Mouse (Mus musculus) megakaryocyte, adult 5-6 weeks (primary cell): ENCODE measurements around the gene Ypel2. TPM values are rescaled to one million over a fixed set of nuclear protein-coding genes. Genes with fewer than 3 reads are reported as not detected.

Source experiments
- ATAC-seq: 2 replicates; pipeline ENCODE4 v1.8.0; 2016; ENCODE audit warnings: mild to moderate bottlenecking, inconsistent platforms; ENCODE audit not compliant: poor library complexity, severe bottlenecking
- total RNA-seq, 2 experiments: library from RNA; stranded (forward) in 1 of 2; stranded (reverse) in 1 of 2; fragments of 153-499, 151-499 nt in 1 of 2; fragments of 221-1000, 200-1000 nt in 1 of 2; gene quantifications; 2 replicates each; pipeline versions ENCODE4 v1.2.3 to v1.2.4; 2015 to 2017

The Ypel2 gene
- total RNA-seq, 2 experiments from 2014 or later = 6.9 to 7.5 TPM

DNA sequence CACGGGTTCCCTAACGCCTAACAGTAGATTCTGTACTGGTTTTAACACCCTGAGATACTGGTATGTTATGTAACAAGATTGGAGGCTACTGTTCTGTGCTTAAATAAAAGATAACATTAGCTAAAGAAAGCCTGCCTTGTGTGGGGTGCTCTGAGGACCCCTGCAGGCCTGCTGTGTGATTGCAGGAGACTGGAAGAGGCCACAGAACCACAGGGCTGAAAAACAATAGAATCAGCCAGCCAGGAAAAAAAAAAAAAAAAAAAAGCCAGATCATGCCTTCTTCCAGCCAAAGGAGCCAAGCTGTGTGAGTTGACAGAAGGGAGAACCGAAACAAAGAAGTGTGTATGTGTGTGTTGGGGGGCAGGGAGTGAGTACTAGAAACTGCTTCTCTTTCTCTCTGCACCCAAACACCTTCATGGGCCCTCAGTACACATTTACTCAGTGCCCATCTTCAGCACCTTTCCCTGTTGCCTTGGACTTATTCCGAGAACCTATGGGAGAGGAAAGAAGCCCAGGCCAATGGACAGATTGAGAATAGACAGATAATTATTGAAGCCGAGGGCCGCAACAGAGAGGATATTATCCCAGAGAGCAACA lies 2.2 kb upstream of the Ypel2 start:
- ATAC-seq = peak; percentile 64

- ATAC-seq = no peak
Observed at GRCm38 (mm10) chr11:86994791-86995624, 1.5 kb upstream of the Ypel2 start.

- ATAC-seq = no peak
Observed at GRCm38 (mm10) chr11:86994330-86994729, 823 bp upstream of the Ypel2 start.

DNA sequence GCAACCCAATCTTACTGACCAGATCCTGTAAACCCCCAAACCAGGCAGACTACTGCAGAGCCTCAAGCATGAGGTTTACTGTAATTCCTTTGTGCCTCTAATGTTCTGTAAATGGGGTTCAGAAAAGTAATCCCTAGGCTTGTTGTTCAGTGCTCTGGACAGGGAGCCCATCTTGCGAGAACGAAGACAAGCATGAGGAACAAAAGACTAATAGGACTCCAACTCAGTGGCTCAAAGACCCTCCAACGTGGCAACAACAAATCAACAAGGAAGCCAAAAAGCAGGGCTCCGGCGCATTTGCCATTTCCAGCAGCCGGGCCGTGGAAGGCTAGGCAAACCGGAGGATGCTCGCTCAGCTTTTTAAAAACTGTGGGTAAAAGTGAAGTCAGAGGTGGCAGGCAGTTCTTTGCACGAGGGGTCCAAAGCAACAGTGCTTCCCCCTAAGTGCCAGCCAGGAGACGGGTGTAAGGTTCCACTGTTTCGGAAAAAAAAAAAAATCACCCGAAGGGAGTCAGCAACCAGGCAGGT lies 982 bp downstream of the Ypel2 start:
- no peak for ATAC-seq

- no peak for ATAC-seq
Observed at GRCm38 (mm10) chr11:86991241-86991640, 2.3 kb downstream of the Ypel2 start.

DNA sequence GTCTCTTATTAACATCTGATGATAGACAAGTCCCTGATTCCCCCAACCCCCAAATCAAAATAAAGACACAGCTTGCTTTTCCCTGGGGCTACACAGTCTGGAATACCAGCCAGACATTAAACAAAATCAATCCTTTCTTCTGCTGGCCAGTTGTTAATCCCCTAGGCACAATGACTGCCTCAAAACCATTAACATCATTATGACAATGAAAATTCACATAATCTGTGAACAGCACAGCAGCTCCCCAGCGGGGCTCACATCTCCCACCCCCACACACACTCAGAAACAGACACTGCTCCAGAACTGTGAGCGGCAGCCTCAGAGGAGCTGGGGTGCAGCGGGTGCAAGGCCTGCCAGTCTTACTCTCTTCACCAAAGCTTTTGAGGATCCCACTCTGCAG lies 3.2 kb downstream of the Ypel2 start:
- no peak for ATAC-seq

- ATAC-seq = no peak
Observed at GRCm38 (mm10) chr11:86984990-86985389, 8.5 kb downstream of the Ypel2 start.

GRCm38 (mm10) chr11:86983056-86983455 lies 10.5 kb downstream of the Ypel2 start:
- no peak for ATAC-seq

- ATAC-seq = no peak
Observed at GRCm38 (mm10) chr11:86981229-86981791, 12.2 kb downstream of the Ypel2 start.

DNA sequence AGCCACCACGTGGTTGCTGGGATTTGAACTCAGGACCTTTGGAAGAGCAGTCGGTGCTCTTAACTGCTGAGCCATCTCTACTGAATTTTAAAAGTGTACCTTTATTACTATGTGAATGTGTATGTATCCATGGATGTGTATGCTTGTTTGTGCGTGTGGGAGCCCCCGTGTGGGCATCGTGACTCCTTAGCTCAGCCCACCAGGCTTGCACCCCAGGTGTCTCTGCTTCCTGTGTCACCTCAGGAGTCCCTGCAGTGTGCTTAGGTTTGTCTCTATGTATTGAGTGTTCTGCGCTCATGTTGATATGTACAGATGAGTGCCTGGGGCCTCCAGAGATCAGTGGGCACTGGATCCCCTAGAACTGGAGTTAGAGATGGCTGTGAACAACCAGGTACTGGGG lies 13.0 kb downstream of the Ypel2 start:
- no peak for ATAC-seq

- no peak for ATAC-seq
Observed at GRCm38 (mm10) chr11:86979799-86980198, 13.7 kb downstream of the Ypel2 start.

GRCm38 (mm10) chr11:86977242-86977641 lies 16.3 kb downstream of the Ypel2 start:
- no peak for ATAC-seq

- no peak for ATAC-seq
Observed at GRCm38 (mm10) chr11:86974401-86974800, 19.1 kb downstream of the Ypel2 start.

- ATAC-seq = no peak
Observed at GRCm38 (mm10) chr11:86973255-86973654, 20.3 kb downstream of the Ypel2 start.

DNA sequence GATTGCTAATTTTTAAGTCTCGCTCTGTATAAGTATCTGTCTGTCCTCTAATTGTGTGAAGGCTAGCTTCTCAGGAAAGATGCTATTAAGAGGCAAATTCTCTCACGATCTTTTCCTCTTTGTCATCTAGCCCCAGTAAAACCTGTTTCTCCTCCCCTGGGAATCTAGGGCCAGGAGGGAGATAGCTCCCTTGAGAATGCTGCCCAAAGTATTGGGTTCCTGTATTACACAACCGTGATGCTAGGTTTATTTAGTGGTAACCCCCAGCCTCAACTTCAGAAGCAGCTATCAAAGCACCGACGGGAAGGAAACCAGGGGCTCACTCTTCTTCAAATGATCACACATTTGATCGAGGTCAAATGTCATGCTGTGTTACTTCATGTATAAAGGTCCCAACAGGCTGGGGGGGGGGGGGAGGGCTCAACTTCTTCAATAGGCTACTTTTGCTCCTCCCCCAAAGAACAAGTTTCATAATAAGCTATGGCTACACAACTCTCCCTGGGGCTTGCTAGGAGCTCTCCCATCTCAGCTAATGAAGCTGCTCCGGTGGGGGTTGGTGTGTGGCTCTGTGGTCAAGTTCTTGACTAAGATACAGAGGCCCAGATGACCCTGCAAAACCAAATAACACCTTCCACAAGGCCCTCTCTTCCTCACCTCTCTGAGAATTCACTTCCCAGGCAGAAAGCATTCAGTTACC lies 22.3 kb downstream of the Ypel2 start:
- 0 out of 2 replicates have a peak, but pooled peaks have one; percentile 12 for ATAC-seq

- ATAC-seq = no peak
Observed at GRCm38 (mm10) chr11:86969041-86969821, 24.3 kb downstream of the Ypel2 start.

GRCm38 (mm10) chr11:86967506-86967905 lies 26.0 kb downstream of the Ypel2 start:
- ATAC-seq = peak; percentile 21; the same call in 1 of the 2 replicates

DNA sequence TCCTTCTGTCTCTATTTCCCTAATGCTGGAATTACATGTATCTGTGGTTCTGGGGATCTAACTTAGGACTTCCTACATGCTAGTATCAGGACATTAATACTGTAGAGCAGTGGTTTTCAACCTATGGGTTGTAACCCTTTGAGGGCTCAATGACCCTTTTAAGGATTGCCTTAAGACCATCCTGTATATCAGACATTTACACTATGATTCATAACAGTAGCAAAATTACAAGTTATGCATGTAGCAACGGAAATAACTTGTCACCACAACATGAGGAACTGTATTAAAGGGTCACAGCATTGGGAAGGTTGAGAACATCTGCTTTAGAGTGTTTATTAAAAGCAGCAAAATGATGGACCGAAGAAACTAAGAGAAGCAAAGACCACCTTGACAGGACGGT lies 26.8 kb downstream of the Ypel2 start:
- ATAC-seq = no peak

- no peak for ATAC-seq
Observed at GRCm38 (mm10) chr11:86965079-86965478, 28.4 kb downstream of the Ypel2 start.

- no peak for ATAC-seq
Observed at GRCm38 (mm10) chr11:86963698-86964097, 29.8 kb downstream of the Ypel2 start.
